Mouse (Mus musculus) midbrain, embryonic 14.5 days (tissue): ENCODE measurements around the gene Tmem109. TPM values are rescaled to one million over a fixed set of nuclear protein-coding genes. Genes with fewer than 3 reads are reported as not detected.
A peak's percentile ranks its signal among the peaks of the same experiment; 100 is the strongest.

ENCODE experiments used
- ATAC-seq: fragments of 200-750 bp; cut with Nextera tagmentation; 2 replicates; pipeline ENCODE4 v1.8.0; 2017; ENCODE audit warnings: moderate number of reproducible peaks, moderate library complexity; ENCODE audit not compliant: low FRiP score, low TSS enrichment
- DNase-seq: peaks from one replicate; pipeline ENCODE4 v3.0.0-alpha.2; 2015
- H3K27ac ChIP-seq: fragments of 300-500 bp; sonication (generic); replicated peaks from 2 replicates; pipeline ENCODE4 v1.5.1; 2014; ENCODE audit warnings: mild to moderate bottlenecking, low read depth, low read length, moderate library complexity
- H3K27me3 ChIP-seq: fragments of 300-500 bp; sonication (generic); 2 replicates; pipeline ENCODE4 v1.6.1; 2014; ENCODE audit warnings: low read length, control low read depth, mixed read lengths; ENCODE audit not compliant: control insufficient read depth, insufficient read depth
- H3K36me3 ChIP-seq: fragments of 300-500 bp; sonication (generic); 2 replicates; pipeline ENCODE4 v1.6.1; 2014; ENCODE audit warnings: low read length, control low read depth; ENCODE audit not compliant: control insufficient read depth, insufficient read depth
- H3K4me1 ChIP-seq: fragments of 300-500 bp; sonication (generic); 2 replicates; pipeline ENCODE4 v1.6.1; 2014; ENCODE audit warnings: mild to moderate bottlenecking, antibody characterized with exemption, low read length, control low read depth; ENCODE audit not compliant: control insufficient read depth, insufficient read depth
- H3K4me2 ChIP-seq: fragments of 300-500 bp; sonication (generic); 2 replicates; pipeline ENCODE4 v1.6.1; 2014; ENCODE audit warnings: mild to moderate bottlenecking, low read length, moderate library complexity
- H3K4me3 ChIP-seq: fragments of 300-500 bp; sonication (generic); replicated peaks from 2 replicates; pipeline ENCODE4 v1.5.1; 2014; ENCODE audit warnings: low read depth, low read length
- H3K9ac ChIP-seq: fragments of 300-500 bp; sonication (generic); replicated peaks from 2 replicates; pipeline ENCODE4 v1.6.1; 2014; ENCODE audit warnings: mild to moderate bottlenecking, low read length, moderate library complexity
- H3K9me3 ChIP-seq: fragments of 300-500 bp; sonication (generic); 2 replicates; pipeline ENCODE4 v1.6.1; 2016; ENCODE audit warnings: low read length, control low read depth, mixed read lengths; ENCODE audit not compliant: control insufficient read depth
- WGBS: fragments of 180-500 bp; shearing (Covaris S2); extraction: QIAGEN DNeasy Blood & Tissue Kit; methylation state at CpG from one replicate; pipeline ENCODE4 v1.1.7; 2014; 5-methylcytosine and 5-hydroxymethylcytosine counted together
- polyA plus RNA-seq: library from polyadenylated mRNA; unstranded; fragments of >200 nt; fragmentation: Nextera tagmentation; extraction: Ambion mirVana; gene quantifications from 2 replicates; pipeline ENCODE4 v1.2.1, GENCODE M21; 2014

The Tmem109 gene
- polyA plus RNA-seq, 1 experiment from 2014 or later = 41.2 TPM

GRCm38 (mm10) chr19:10860072-10860497 lies 21.7 kb downstream of the Tmem109 start:
- peaks cover 95% of the 10 kb centered on the region for H3K36me3 ChIP-seq
- H3K9me3 ChIP-seq = no peaks in the 10 kb centered on the region
- H3K4me2 ChIP-seq = no peak overlapping the region
- whole genome bisulfite sequencing = 50% methylated on average over 22 of the region's 22 CpGs
- no peaks in the 10 kb centered on the region for H3K4me1 ChIP-seq
- H3K27me3 ChIP-seq = no peaks in the 10 kb centered on the region
- H3K27ac ChIP-seq = no peak overlapping the region
- H3K4me3 ChIP-seq = no peak overlapping the region
- no peak for ATAC-seq
- DNase-seq = no peak
- H3K9ac ChIP-seq = no peak overlapping the region

- no peak overlapping the region for H3K9ac ChIP-seq
- ATAC-seq = 0 out of 2 replicates have a peak, but pooled peaks have one; percentile 1
- 56% methylated on average over 2 of the region's 2 CpGs for WGBS
- no peaks in the 10 kb centered on the region for H3K9me3 ChIP-seq
- no peak overlapping the region for H3K4me3 ChIP-seq
- H3K36me3 ChIP-seq = peaks cover 60% of the 10 kb centered on the region
- H3K27ac ChIP-seq = no peak overlapping the region
- no peaks in the 10 kb centered on the region for H3K4me1 ChIP-seq
- no peak for DNase-seq
- no peaks in the 10 kb centered on the region for H3K27me3 ChIP-seq
- no peak overlapping the region for H3K4me2 ChIP-seq
Measured at GRCm38 (mm10) chr19:10856520-10856919, 25.3 kb downstream of the Tmem109 start.

GRCm38 (mm10) chr19:10855422-10855821 lies 26.4 kb downstream of the Tmem109 start:
- ATAC-seq = no peak
- Histone ChIP-seq H3K27ac (no peak overlapping the region), H3K4me2 (no peak overlapping the region), H3K9me3 (no peaks in the 10 kb centered on the region), H3K4me1 (no peaks in the 10 kb centered on the region), H3K4me3 (no peak overlapping the region), H3K27me3 (no peaks in the 10 kb centered on the region), H3K36me3 (peaks cover 49% of the 10 kb centered on the region), H3K9ac (no peak overlapping the region)
- DNase-seq = no peak
- WGBS = 95% methylated on average over 3 of the region's 3 CpGs

GRCm38 (mm10) chr19:10847311-10848087 lies 34.3 kb downstream of the Tmem109 start:
- H3K4me1 ChIP-seq = no peaks in the 10 kb centered on the region
- no peak overlapping the region for H3K9ac ChIP-seq
- ATAC-seq = no peak
- no peaks in the 10 kb centered on the region for H3K36me3 ChIP-seq
- no peaks in the 10 kb centered on the region for H3K9me3 ChIP-seq
- H3K27me3 ChIP-seq = no peaks in the 10 kb centered on the region
- no peak overlapping the region for H3K4me2 ChIP-seq
- DNase-seq = no peak
- WGBS = 54% methylated on average over 3 of the region's 3 CpGs
- H3K27ac ChIP-seq = no peak overlapping the region
- no peak overlapping the region for H3K4me3 ChIP-seq

GRCm38 (mm10) chr19:10846150-10846549 lies 35.7 kb downstream of the Tmem109 start:
- ATAC-seq = no peak
- H3K27me3 ChIP-seq = no peaks in the 10 kb centered on the region
- H3K4me3 ChIP-seq = no peak overlapping the region
- WGBS = 63% methylated on average over 7 of the region's 7 CpGs
- no peaks in the 10 kb centered on the region for H3K4me1 ChIP-seq
- H3K9me3 ChIP-seq = no peaks in the 10 kb centered on the region
- DNase-seq = no peak
- H3K27ac ChIP-seq = no peak overlapping the region
- no peak overlapping the region for H3K9ac ChIP-seq
- H3K36me3 ChIP-seq = no peaks in the 10 kb centered on the region
- H3K4me2 ChIP-seq = no peak overlapping the region

- H3K9me3 ChIP-seq = no peaks in the 10 kb centered on the region
- no peaks in the 10 kb centered on the region for H3K27me3 ChIP-seq
- no peaks in the 10 kb centered on the region for H3K36me3 ChIP-seq
- H3K4me1 ChIP-seq = no peaks in the 10 kb centered on the region
- no peak overlapping the region for H3K9ac ChIP-seq
- H3K4me2 ChIP-seq = no peak overlapping the region
- WGBS = 86% methylated on average over 3 of the region's 3 CpGs
- no peak overlapping the region for H3K4me3 ChIP-seq
- DNase-seq (no peak), ATAC-seq (no peak)
- no peak overlapping the region for H3K27ac ChIP-seq
Measured at GRCm38 (mm10) chr19:10845454-10845853, 36.3 kb downstream of the Tmem109 start.

GRCm38 (mm10) chr19:10844206-10844605 lies 37.6 kb downstream of the Tmem109 start:
- DNase-seq (no peak), ATAC-seq (no peak)
- Histone ChIP-seq H3K27ac (no peak overlapping the region), H3K4me3 (no peak overlapping the region), H3K36me3 (no peaks in the 10 kb centered on the region), H3K9ac (no peak overlapping the region), H3K9me3 (no peaks in the 10 kb centered on the region), H3K27me3 (no peaks in the 10 kb centered on the region), H3K4me1 (no peaks in the 10 kb centered on the region), H3K4me2 (no peak overlapping the region)
- WGBS = 88% methylated on average over 5 of the region's 5 CpGs

GRCm38 (mm10) chr19:10842914-10843313 lies 38.9 kb downstream of the Tmem109 start:
- Histone ChIP-seq H3K36me3 (no peaks in the 10 kb centered on the region), H3K9ac (no peak overlapping the region), H3K4me2 (no peak overlapping the region), H3K27ac (no peak overlapping the region), H3K4me3 (no peak overlapping the region), H3K9me3 (no peaks in the 10 kb centered on the region), H3K27me3 (no peaks in the 10 kb centered on the region), H3K4me1 (no peaks in the 10 kb centered on the region)
- ATAC-seq = no peak
- WGBS = 43% methylated on average over 24 of the region's 24 CpGs
- DNase-seq = no peak
